Mouse (Mus musculus) liver, embryonic 12.5 days (tissue): Measurements from ENCODE around the gene Tph1. TPM values are rescaled to one million over a fixed set of nuclear protein-coding genes. Genes with fewer than 3 reads are reported as not detected.

Experiments
- ATAC-seq: fragments of 200-750 bp; cut with Nextera tagmentation; 2 replicates; pipeline ENCODE4 v1.8.0; 2017; ENCODE audit warnings: moderate number of reproducible peaks, mild to moderate bottlenecking, moderate library complexity
- H3K27ac ChIP-seq: fragments of 300-500 bp; sonication (generic); 2 replicates; pipeline ENCODE4 v1.5.1; 2016; ENCODE audit warnings: mild to moderate bottlenecking
- H3K27me3 ChIP-seq: fragments of 300-500 bp; sonication (generic); replicated peaks from 2 replicates; pipeline ENCODE4 v1.6.1; 2016; ENCODE audit warnings: mild to moderate bottlenecking, moderate library complexity
- H3K36me3 ChIP-seq: fragments of 300-500 bp; sonication (generic); 2 replicates; pipeline ENCODE4 v1.6.1; 2016; ENCODE audit warnings: mild to moderate bottlenecking, moderate library complexity
- H3K4me1 ChIP-seq: fragments of 300-500 bp; sonication (generic); 2 replicates; pipeline ENCODE4 v1.6.1; 2016
- H3K4me2 ChIP-seq: fragments of 300-500 bp; sonication (generic); 2 replicates; pipeline ENCODE4 v1.6.1; 2016; ENCODE audit warnings: mild to moderate bottlenecking, moderate library complexity
- H3K4me3 ChIP-seq: fragments of 300-500 bp; sonication (generic); 2 replicates; pipeline ENCODE4 v1.5.1; 2016; ENCODE audit warnings: mild to moderate bottlenecking, moderate library complexity
- H3K9ac ChIP-seq: fragments of 300-500 bp; sonication (generic); 2 replicates; pipeline ENCODE4 v1.6.1; 2016; ENCODE audit warnings: mild to moderate bottlenecking, moderate library complexity
- H3K9me3 ChIP-seq: fragments of 300-500 bp; sonication (generic); replicated peaks from 2 replicates; pipeline ENCODE4 v1.6.1; 2016; ENCODE audit warnings: mild to moderate bottlenecking, moderate library complexity
- WGBS: fragments of 180-500 bp; shearing (Covaris S2); methylation state at CpG from one replicate; pipeline ENCODE4 v1.1.7; 2016; ENCODE audit not compliant: insufficient replicate concordance; 5-methylcytosine and 5-hydroxymethylcytosine counted together
- polyA plus RNA-seq: library from polyadenylated mRNA; unstranded; fragments of >200 nt; fragmentation: Nextera tagmentation; extraction: Ambion mirVana; gene quantifications from 2 replicates; pipeline ENCODE4 v1.2.1, GENCODE M21; 2016

Tph1 gene
- polyA plus RNA-seq, 1 experiment from 2014 or later = not detected

- 65% methylated on average over 6 of the region's 6 CpGs for WGBS
- Histone ChIP-seq H3K27me3 (no peaks in the 10 kb centered on the region), H3K9ac (no peak overlapping the region), H3K4me2 (no peak overlapping the region), H3K9me3 (no peaks in the 10 kb centered on the region), H3K4me1 (peaks cover 3% of the 10 kb centered on the region; the same call in 1 of the 2 replicates), H3K36me3 (peaks cover 6% of the 10 kb centered on the region; the same call in 1 of the 2 replicates), H3K4me3 (no peak overlapping the region), H3K27ac (no peak overlapping the region)
- ATAC-seq = no peak
Measured at GRCm38 (mm10) chr7:46612421-46612937, 59.9 kb downstream of the Tph1 start.

GRCm38 (mm10) chr7:46611970-46612369 lies 60.4 kb downstream of the Tph1 start:
- ATAC-seq = no peak
- no peaks in the 10 kb centered on the region for H3K27me3 ChIP-seq
- 82% methylated on average over 9 of the region's 9 CpGs for WGBS
- peaks cover 3% of the 10 kb centered on the region; the same call in 1 of the 2 replicates for H3K4me1 ChIP-seq
- H3K36me3 ChIP-seq = peaks cover 6% of the 10 kb centered on the region; the same call in 1 of the 2 replicates
- H3K9me3 ChIP-seq = no peaks in the 10 kb centered on the region
- no peak overlapping the region for H3K4me2 ChIP-seq
- no peak overlapping the region for H3K9ac ChIP-seq
- no peak overlapping the region for H3K27ac ChIP-seq
- no peak overlapping the region for H3K4me3 ChIP-seq

GRCm38 (mm10) chr7:46609317-46609716 lies 63.0 kb downstream of the Tph1 start:
- Histone ChIP-seq H3K36me3 (peaks cover 4% of the 10 kb centered on the region; the same call in 1 of the 2 replicates), H3K4me3 (no peak overlapping the region), H3K4me1 (no peaks in the 10 kb centered on the region), H3K4me2 (no peak overlapping the region), H3K9ac (no peak overlapping the region), H3K27ac (no peak overlapping the region), H3K27me3 (no peaks in the 10 kb centered on the region), H3K9me3 (no peaks in the 10 kb centered on the region)
- WGBS = 74% methylated on average over 4 of the region's 4 CpGs
- no peak for ATAC-seq

GRCm38 (mm10) chr7:46607428-46608055 lies 64.8 kb downstream of the Tph1 start:
- no peak overlapping the region for H3K4me3 ChIP-seq
- H3K9ac ChIP-seq = no peak overlapping the region
- no peaks in the 10 kb centered on the region for H3K36me3 ChIP-seq
- no peaks in the 10 kb centered on the region for H3K27me3 ChIP-seq
- WGBS = 42% methylated on average over 11 of the region's 11 CpGs
- no peak for ATAC-seq
- H3K27ac ChIP-seq = no peak overlapping the region
- H3K4me2 ChIP-seq = no peak overlapping the region
- H3K4me1 ChIP-seq = no peaks in the 10 kb centered on the region
- no peaks in the 10 kb centered on the region for H3K9me3 ChIP-seq

- no peaks in the 10 kb centered on the region for H3K4me1 ChIP-seq
- no peak for ATAC-seq
- H3K27me3 ChIP-seq = no peaks in the 10 kb centered on the region
- no peak overlapping the region for H3K4me3 ChIP-seq
- H3K9me3 ChIP-seq = no peaks in the 10 kb centered on the region
- no peaks in the 10 kb centered on the region for H3K36me3 ChIP-seq
- no peak overlapping the region for H3K4me2 ChIP-seq
- no peak overlapping the region for H3K9ac ChIP-seq
- H3K27ac ChIP-seq = no peak overlapping the region
- WGBS = 46% methylated on average over 8 of the region's 8 CpGs
Measured at GRCm38 (mm10) chr7:46607031-46607426, 65.3 kb downstream of the Tph1 start.

GRCm38 (mm10) chr7:46606391-46607030 lies 65.8 kb downstream of the Tph1 start:
- no peaks in the 10 kb centered on the region for H3K4me1 ChIP-seq
- no peaks in the 10 kb centered on the region for H3K9me3 ChIP-seq
- no peak overlapping the region for H3K9ac ChIP-seq
- 71% methylated on average over 7 of the region's 7 CpGs for WGBS
- ATAC-seq = peak; percentile 37; the same call in 1 of the 2 replicates
- H3K4me2 ChIP-seq = no peak overlapping the region
- no peak overlapping the region for H3K27ac ChIP-seq
- H3K27me3 ChIP-seq = no peaks in the 10 kb centered on the region
- no peaks in the 10 kb centered on the region for H3K36me3 ChIP-seq
- no peak overlapping the region for H3K4me3 ChIP-seq

- WGBS = 82% methylated on average over 7 of the region's 7 CpGs
- Histone ChIP-seq H3K27me3 (no peaks in the 10 kb centered on the region), H3K9me3 (no peaks in the 10 kb centered on the region), H3K4me1 (no peaks in the 10 kb centered on the region), H3K36me3 (no peaks in the 10 kb centered on the region), H3K4me2 (no peak overlapping the region), H3K9ac (no peak overlapping the region), H3K27ac (no peak overlapping the region), H3K4me3 (no peak overlapping the region)
- ATAC-seq = no peak
Measured at GRCm38 (mm10) chr7:46603051-46603450, 69.3 kb downstream of the Tph1 start.

GRCm38 (mm10) chr7:46602079-46602478 lies 70.3 kb downstream of the Tph1 start:
- Histone ChIP-seq H3K9me3 (no peaks in the 10 kb centered on the region), H3K27me3 (no peaks in the 10 kb centered on the region), H3K4me2 (no peak overlapping the region), H3K27ac (no peak overlapping the region), H3K9ac (no peak overlapping the region), H3K4me1 (no peaks in the 10 kb centered on the region), H3K4me3 (no peak overlapping the region), H3K36me3 (no peaks in the 10 kb centered on the region)
- 72% methylated on average over 4 of the region's 4 CpGs for WGBS
- ATAC-seq = no peak

GRCm38 (mm10) chr7:46601097-46601496 lies 71.2 kb downstream of the Tph1 start:
- H3K4me3 ChIP-seq = no peak overlapping the region
- no peaks in the 10 kb centered on the region for H3K9me3 ChIP-seq
- H3K4me2 ChIP-seq = no peak overlapping the region
- H3K9ac ChIP-seq = no peak overlapping the region
- no peak for ATAC-seq
- H3K27ac ChIP-seq = no peak overlapping the region
- no peaks in the 10 kb centered on the region for H3K4me1 ChIP-seq
- H3K36me3 ChIP-seq = no peaks in the 10 kb centered on the region
- H3K27me3 ChIP-seq = no peaks in the 10 kb centered on the region
- WGBS = 59% methylated on average over 5 of the region's 5 CpGs

- Histone ChIP-seq H3K36me3 (no peaks in the 10 kb centered on the region), H3K4me1 (no peaks in the 10 kb centered on the region), H3K9ac (no peak overlapping the region), H3K9me3 (no peaks in the 10 kb centered on the region), H3K4me2 (no peak overlapping the region), H3K27ac (no peak overlapping the region), H3K4me3 (no peak overlapping the region), H3K27me3 (no peaks in the 10 kb centered on the region)
- 74% methylated on average over 2 of the region's 2 CpGs for WGBS
- ATAC-seq = no peak
Measured at GRCm38 (mm10) chr7:46597006-46597405, 75.3 kb downstream of the Tph1 start.
